Mouse (Mus musculus) thymus, postnatal 14 days (tissue): ENCODE results near the gene R3hdm4.
"Not testable (repeated sequence)": the region's sequence is repeated elsewhere in the genome, so short reads cannot be mapped to it uniquely, and the experiment has no call there.

Experiments
- DNase-seq: peaks from one replicate; pipeline ENCODE4 v3.0.0; 2021

R3hdm4 gene

DNA sequence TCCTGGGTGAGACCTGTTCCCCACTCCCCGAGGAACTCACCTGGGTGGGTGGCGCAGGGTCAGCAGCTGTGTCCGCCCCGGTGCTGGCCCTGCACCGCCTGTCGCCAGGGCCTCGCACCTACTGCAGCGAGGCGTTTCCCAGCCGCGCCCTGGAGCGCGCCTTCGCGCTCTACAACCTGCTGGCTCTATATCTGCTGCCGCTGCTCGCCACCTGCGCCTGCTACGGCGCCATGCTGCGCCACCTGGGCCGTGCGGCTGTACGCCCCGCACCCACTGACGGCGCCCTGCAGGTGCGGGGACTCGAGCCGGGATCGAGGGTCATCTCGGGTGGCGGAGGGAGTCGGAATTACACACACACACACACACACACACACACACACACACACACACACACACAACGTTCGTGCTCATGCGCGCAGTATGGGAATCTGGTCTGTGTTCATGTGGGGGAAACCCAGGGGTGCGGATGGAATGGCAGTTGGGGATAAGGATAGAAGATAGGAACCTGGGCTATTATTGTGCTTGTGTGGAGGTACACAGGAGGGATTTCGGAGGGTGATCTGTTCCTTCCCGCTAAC is at the start of gene R3hdm4:
R3hdm4 (minus strand) TSS at position 251 of the 578 bp plus-strand sequence.
- DNase-seq: peak; percentile 47

- DNase-seq: no peak
These were observed 49.6 kb upstream of the R3hdm4 start, which contains the start of gene Grin3b for GRCm38 (mm10) chr10:79970415-79971182. Grin3b (plus strand) TSS chr10:79970715.

GRCm38 (mm10) chr10:79969124-79969568 is 48.1 kb upstream of the R3hdm4 start:
- no peak for DNase-seq

DNA sequence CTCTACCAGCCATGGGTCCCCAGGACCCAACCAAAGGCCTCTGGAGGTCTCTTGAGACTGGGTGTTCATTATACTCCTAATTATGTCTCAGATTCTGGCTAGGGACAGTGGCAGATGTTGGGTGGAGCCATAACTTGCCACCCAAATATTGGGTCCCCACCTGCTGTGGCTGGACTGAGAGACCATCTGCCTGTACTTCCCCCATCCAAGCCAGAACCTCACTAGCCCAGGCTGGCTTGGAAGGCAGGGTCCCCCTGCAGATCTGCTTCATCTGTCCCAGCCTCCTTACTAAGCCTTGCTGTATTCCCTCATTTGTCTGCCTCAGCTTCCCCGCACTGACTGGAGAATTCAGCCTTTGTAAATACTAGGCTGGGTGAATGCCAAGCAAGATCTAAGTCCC is 47.2 kb upstream of the R3hdm4 start:
- DNase-seq: no peak

DNA sequence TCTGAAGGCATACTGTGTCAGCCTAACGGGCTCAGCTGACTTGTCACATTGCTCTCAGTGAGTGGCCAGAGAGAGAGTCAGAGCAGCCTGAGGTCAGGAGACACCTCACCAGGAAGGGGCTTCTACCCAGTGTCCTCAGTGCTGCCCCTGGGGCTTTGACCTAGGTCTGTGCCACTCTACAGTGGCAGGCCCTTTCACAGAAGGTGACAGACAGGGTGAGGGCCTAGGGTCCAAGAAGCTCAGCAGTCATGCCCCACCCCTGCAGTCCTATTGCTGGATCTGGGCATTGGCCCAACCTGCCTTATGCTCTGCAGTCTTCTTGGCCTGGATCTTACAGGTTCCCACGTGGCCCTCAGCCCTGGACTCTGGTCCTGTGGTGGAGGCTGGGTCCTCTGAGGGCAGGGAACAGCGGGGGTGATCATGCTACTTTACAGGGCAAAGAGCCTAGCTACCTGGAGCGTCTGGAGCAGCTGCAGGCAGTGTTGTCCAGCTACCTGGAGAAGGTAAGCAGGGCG is 45.9 kb upstream of the R3hdm4 start:
- DNase-seq: no peak

- no peak for DNase-seq
These were observed 44.3 kb upstream of the R3hdm4 start for GRCm38 (mm10) chr10:79965325-79965724.

DNA sequence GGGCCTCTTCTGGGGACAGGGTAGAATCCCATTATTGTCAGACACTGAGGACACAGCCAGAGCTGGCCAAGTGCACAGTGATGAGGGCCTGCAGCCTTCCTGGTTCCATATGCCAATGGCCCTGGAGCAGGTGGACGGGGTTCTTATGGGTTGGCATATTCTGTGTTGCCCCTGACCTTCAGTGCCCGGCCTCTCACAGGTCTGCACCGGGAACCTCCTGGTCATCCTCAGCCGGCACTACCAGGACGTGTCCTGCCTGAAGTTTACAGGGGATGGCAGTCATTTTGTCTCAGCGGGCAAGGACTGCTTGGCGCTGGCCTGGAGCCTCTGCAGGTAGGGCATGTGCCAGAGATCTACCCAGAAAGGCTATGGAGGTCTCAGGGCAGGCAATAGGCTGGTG is 43.7 kb upstream of the R3hdm4 start:
- DNase-seq: no peak

DNA sequence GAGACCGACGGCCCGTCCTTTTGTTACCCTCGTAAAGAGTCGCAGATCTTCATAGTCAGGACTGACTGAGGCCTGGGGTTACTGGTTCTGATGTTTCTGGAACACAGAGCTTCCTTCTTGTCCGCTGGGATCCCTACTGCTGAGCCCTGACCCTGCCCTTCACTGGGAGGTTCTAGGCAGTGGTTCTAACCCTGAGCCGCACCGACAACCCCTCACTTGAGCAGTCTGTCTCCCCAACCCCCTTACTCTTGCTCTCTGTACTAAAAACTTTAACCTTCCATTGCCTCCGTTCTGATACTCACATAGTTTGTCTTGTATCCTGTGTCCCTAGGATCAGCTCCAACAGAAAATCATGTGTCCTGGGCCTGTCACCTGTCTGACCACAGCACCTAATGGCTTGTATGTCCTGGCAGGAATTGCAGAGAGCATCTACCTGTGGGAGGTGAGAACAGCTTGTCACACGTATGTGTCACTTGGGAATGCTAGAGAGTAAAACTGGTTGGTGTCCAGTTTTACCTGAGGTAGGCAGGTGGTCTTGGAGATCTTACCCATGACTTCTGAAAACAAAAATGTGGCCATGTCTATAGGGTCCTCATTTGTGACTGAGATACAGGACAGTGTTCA is 39.8 kb upstream of the R3hdm4 start:
- DNase-seq: no peak

DNA sequence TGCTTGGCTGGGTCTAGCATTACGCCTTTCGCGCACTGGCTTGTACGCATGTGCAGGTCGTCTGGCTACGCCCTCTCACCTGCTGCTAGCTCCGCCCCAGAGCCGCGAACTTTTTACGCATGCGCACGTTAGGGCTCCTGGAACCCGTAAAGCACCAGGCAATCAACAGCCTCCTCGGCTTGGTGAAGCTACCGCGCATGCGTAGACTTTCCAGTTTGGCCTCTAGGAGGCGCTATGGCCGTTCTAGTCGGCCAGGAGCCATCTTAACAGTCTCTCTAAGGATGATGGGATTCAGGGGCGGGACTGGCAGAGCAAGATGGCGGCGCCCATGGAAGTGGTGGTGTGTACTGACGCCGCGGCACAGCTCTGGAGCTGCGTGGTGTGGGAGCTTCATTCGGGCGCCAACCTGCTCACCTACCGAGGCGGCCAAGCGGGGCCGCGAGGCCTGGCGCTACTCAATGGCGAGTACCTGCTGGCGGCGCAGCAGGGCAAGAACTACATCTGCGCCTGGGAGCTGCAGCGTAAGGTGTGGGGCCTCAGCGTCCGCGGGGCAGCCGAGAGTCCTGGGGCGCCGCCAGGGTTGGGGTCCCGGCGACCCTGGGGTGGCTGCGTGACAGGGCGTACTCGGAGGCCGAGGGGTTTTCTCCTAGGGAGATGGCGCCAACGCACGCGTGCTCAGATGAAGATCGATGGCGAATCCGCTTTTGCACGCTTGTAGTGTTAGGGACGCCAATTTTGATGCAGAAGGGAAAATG is 39.0 kb upstream of the R3hdm4 start, which contains the start of gene Wdr18:
Wdr18 (plus strand) TSS at position 306 of the 755 bp plus-strand sequence.
- peak; percentile 100 for DNase-seq

DNA sequence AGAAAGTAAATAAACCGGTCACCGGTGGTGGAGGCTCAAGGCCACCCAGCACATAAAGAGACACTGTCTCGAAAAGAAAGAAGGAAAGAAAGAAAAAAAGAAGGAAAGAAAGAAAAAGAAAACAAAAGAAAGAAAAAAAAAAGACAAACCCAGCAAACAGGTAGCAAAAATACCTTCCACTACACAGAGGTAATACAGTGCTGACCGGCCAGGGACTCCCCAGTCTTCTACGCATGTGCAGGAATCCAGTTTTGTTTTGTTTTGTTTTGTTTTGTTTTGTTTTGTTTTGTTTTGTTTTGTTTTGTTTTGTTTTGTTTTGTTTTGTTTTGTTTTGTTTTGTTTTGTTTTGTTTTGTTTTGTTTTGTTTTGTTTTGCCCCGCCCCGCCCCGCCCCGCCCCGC is 38.4 kb upstream of the R3hdm4 start:
- not testable (repeated sequence) for DNase-seq

- peak; percentile 89 for DNase-seq
These were observed 37.3 kb upstream of the R3hdm4 start for GRCm38 (mm10) chr10:79958140-79958816.

- no peak for DNase-seq
These were observed 35.7 kb upstream of the R3hdm4 start for GRCm38 (mm10) chr10:79956643-79957154.

GRCm38 (mm10) chr10:79955691-79956090 is 34.7 kb upstream of the R3hdm4 start:
- no peak for DNase-seq

DNA sequence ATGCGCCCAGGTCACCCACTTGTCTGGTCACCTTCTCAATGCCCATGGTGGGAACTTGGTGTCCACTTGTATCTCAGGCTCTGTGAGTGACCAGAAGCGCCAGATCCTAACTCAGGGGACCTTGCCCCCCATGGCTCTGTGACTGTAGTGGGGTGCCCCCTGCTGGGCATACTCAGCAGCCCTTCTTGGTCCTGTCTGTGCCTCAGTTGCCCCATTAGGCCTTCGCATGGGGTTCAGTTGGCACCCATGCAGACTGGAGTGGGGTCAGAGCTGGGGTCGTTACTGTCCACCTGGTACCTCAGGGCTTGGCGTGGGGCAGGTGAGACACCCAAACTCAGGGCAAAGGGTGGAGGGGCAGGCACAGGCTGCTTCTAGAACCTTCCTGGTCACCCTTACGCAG is 32.9 kb upstream of the R3hdm4 start:
- DNase-seq: peak; percentile 66

- DNase-seq: no peak
These were observed 29.7 kb upstream of the R3hdm4 start for GRCm38 (mm10) chr10:79950661-79951060.

- no peak for DNase-seq
These were observed 28.9 kb upstream of the R3hdm4 start for GRCm38 (mm10) chr10:79949873-79950272.

GRCm38 (mm10) chr10:79947502-79947901 is 26.5 kb upstream of the R3hdm4 start:
- no peak for DNase-seq

DNA sequence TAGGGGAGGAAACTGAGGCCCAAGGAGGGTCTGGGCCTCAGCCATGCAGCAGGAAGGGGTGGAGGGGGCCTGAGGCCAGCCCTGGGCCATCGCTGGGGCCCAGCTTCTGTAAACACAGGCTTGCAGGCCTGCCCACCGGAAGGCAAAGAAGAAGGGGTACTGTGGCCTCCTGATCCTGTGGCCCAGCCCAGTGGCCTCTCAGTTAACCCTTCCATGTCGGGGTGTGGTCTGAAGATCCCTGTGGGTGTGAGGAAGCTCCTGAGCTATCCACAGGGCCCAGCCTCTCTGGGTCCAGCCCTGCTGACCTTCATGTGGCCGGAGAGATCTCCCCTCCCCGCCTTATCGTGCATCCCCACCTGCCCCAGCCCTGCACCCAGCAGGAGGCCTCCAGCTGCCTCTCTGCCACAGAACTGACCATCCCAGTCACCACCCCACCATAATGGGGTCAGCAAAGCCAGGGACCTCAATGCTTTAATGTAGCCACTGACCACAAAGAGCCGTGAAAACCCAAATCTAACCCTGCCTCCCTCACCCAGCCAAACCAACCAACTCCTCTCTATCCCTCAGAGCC is 25.8 kb upstream of the R3hdm4 start:
- DNase-seq: no peak

DNA sequence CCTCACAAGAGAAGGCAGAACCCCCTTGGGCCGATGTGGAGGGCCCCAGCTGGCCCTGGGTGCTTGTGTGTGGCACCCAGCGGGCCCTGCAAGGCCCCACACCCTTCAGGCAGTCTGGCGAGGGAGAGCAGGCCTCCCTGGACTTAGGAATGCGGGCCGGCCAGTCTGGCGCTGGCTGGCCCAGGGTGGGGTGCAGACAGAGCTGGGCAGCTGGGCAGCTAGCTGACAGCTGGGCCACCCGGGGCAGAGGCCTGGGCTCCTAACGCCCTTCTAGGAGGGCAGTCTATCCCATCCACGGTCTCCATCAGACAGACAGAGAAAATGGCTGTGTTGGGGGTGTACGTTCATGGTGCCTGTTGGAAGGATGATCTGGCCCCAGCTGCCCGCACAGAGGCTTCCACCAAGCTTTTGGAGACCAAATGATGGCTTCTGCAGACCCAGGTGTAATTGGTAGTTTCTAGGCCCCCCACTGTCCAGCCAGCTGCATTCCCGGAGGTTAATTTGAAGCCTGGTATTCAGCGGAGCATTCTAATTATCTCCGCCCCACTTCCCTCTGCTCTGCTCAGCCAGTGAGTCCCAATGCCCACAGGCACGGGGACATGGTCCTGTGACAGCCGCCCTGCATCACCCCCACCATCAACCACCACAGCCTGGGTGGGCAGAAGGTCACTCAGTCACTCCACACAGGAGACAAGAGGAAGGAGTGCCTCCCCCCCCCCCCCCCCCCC is 24.7 kb upstream of the R3hdm4 start:
- no peak for DNase-seq

DNA sequence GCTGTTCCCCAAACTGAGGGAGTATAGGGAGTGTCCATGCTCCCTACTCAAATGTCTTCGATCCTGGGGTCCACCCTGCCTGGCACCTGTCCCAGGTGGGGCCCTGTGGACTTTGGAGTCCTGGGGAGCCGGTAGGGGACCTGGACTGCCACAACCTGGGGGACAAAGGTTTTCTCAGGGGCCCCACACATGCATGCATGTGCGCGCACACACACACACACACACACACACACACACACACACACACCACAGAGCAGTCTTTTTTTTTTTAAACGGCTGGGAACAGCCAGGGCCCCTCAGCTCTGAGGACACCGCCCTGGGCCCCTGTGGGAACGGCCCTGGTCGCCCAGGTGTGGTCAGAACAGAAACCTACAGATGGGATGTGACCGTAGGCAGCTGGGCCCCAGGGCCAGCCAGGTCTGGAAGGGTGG is 22.5 kb upstream of the R3hdm4 start:
- DNase-seq: no peak

DNA sequence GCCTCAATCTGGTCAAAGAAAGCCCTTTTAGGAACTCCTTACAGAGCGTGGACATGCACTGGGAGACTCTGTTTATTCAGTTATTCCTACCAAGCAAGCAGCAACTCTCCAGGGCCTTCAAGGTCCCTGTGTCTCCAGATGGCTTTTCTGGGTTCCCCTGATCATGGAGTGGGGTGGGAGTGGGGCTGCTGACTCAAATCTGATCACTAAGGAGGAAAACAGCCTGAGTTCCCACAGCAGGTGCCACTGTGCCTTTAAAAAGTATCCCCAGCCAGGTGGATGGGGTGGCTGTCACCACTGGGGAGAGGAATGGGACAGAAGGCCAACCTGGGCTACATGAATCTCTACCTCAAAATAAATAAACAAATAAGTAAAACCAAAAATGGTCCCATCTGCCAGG is 22.0 kb upstream of the R3hdm4 start:
- no peak for DNase-seq
